11 mouse cellular contexts compared by ENCODE assay signal in genomic region chr2:156870519-156870918, GRCm38 (mm10). TPM values are rescaled to one million over a fixed set of nuclear protein-coding genes. Genes with fewer than 3 reads are reported as not detected.
DNase-seq lines count a peak whose midpoint lies in the region; ATAC-seq and TF ChIP-seq lines count a peak whose summit lies in the region.
"Had no signal": no experiment of that assay in that cellular context is flagged by ENCODE, and none has a peak within 500 bp of the region (broad histone marks: within the 10 kb centered on the region; RNA-seq: fewer than 3 reads in every experiment).

No protein-coding gene starts in this region.

- TF ChIP-seq CTCF in liver, postnatal 0 days (IDR thresholded peaks at IDR 0.05; ENCODE audit: low read depth) = no peak
- TF ChIP-seq CTCF in left cerebral cortex, adult 2 months (IDR thresholded peaks at IDR 0.05) = no peak

- H3K4me3 ChIP-seq in liver, embryonic 11.5 days (ENCODE audit: low read depth, low read length) = no peak overlapping the region
- no peak overlapping the region for H3K4me3 ChIP-seq in liver, postnatal 0 days (ENCODE audit: low read depth, low read length)
- no peak overlapping the region for H3K4me3 ChIP-seq in left cerebral cortex, adult 2 months
- H3K4me3 ChIP-seq: myocyte had no signal

- WGBS in liver, embryonic 11.5 days = 70% methylated on average over 6 of the region's 6 CpGs
- 36% methylated on average over 6 of the region's 6 CpGs for WGBS in liver, postnatal 0 days (ENCODE audit: insufficient replicate concordance)

- intact Hi-C loops in gastrocnemius, postnatal 36 days (cut with DNase I) = loop anchor here (5.0 kb wide), 1 partner anchor 227 kb away; no protein-coding TSS in a partner anchor
- intact Hi-C loops in left cerebral cortex, adult 2 months (cut with DNase I) = no loop called here

- H3K27me3 ChIP-seq in liver, embryonic 11.5 days (replicated peaks; ENCODE audit: control insufficient read depth, insufficient read depth, low read length) = no peaks in the 10 kb centered on the region
- no peaks in the 10 kb centered on the region for H3K27me3 ChIP-seq in liver, postnatal 0 days (ENCODE audit: insufficient read depth, low read length)

- H3K4me1 ChIP-seq in liver, embryonic 11.5 days (replicated peaks; ENCODE audit: control insufficient read depth, insufficient read depth, low read length) = peaks cover 18% of the 10 kb centered on the region
- peaks cover 13% of the 10 kb centered on the region for H3K4me1 ChIP-seq in liver, postnatal 0 days (ENCODE audit: insufficient read depth)

- no peak for ATAC-seq in liver, embryonic 11.5 days (replicated peaks; ENCODE audit: low FRiP score)
- no peak for ATAC-seq in liver, postnatal 0 days
- ATAC-seq: forebrain, postnatal 0 days had no signal

- no peak overlapping the region for H3K4me2 ChIP-seq in liver, embryonic 11.5 days
- H3K4me2 ChIP-seq in liver, postnatal 0 days (ENCODE audit: low read depth, low read length) = no peak overlapping the region

- H3K36me3 ChIP-seq in liver, embryonic 11.5 days (ENCODE audit: control insufficient read depth, insufficient read depth, low read length) = peaks cover 58% of the 10 kb centered on the region
- peaks cover 96% of the 10 kb centered on the region for H3K36me3 ChIP-seq in liver, postnatal 0 days (replicated peaks; ENCODE audit: insufficient read depth, low read length)

- H3K9me3 ChIP-seq in liver, embryonic 11.5 days (ENCODE audit: control insufficient read depth, low read length) = no peaks in the 10 kb centered on the region
- H3K9me3 ChIP-seq in liver, postnatal 0 days (ENCODE audit: low read length) = no peaks in the 10 kb centered on the region

- TF ChIP-seq EP300 in liver, postnatal 0 days (IDR thresholded peaks at IDR 0.05; ENCODE audit: low read depth) = no peak

- H3K27ac ChIP-seq in liver, embryonic 11.5 days (ENCODE audit: low read depth, low read length) = no peak overlapping the region
- H3K27ac ChIP-seq in liver, postnatal 0 days (ENCODE audit: low read depth) = no peak overlapping the region
- no peak overlapping the region for H3K27ac ChIP-seq in left cerebral cortex, adult 2 months
- H3K27ac ChIP-seq: liver, embryonic 14.5 days had no signal

- DNase-seq in cerebellum, adult 11-12 months = peak; percentile 58
- no peak for DNase-seq in cerebellum, adult 18-20 months
- peak; percentile 27 for DNase-seq in liver
- no peak for DNase-seq in liver, embryonic 11.5 days (ENCODE audit: low spot score)
- peak; percentile 23 to 37 for DNase-seq in gastrocnemius, postnatal 36 days
- peak; percentile 39 for DNase-seq in liver, postnatal 0 days
- DNase-seq in left cerebral cortex, adult 2 months (ENCODE audit: extremely low spot score in 1 of 2, low spot score in 2 of 2) = no peak
- DNase-seq in right cerebral cortex, postnatal 25 days = no peak
- DNase-seq: forebrain, postnatal 0 days had no signal

- H3K9ac ChIP-seq in liver, embryonic 11.5 days (ENCODE audit: low read depth, low read length) = no peak overlapping the region
- no peak overlapping the region for H3K9ac ChIP-seq in liver, postnatal 0 days (replicated peaks)
- H3K9ac ChIP-seq: forebrain, postnatal 0 days; liver, embryonic 14.5 days had no signal

RNA-seq across cellular contexts. Expression of gene Rab5if, which starts 7.6 kb away (rescaled TPM):
- polyA plus RNA-seq in liver, embryonic 11.5 days (2014; fragmentation: Nextera tagmentation; extraction: Ambion mirVana) = 247 and 278 TPM in 2 replicates
- 10 to 100 TPM; 79.3 to 85.6 TPM for total RNA-seq in gastrocnemius, postnatal 36 days (2021)
- 190 and 216 TPM in 2 replicates for polyA plus RNA-seq in liver, postnatal 0 days (2015; fragmentation: Nextera tagmentation; extraction: Ambion mirVana)
- total RNA-seq in left cerebral cortex, adult 2 months (2021) = 10 to 100 TPM; 87.1 to 94.4 TPM

RNA-seq across cellular contexts. Expression of gene 4930518I15Rik, which starts 12.8 kb away (rescaled TPM):
- 3.6 and 5.1 TPM in 2 replicates for polyA plus RNA-seq in liver, embryonic 11.5 days (2014; fragmentation: Nextera tagmentation; extraction: Ambion mirVana)
- under 1 TPM; 0.25 to 0.64 TPM for total RNA-seq in gastrocnemius, postnatal 36 days (2021)
- polyA plus RNA-seq in liver, postnatal 0 days (2015; fragmentation: Nextera tagmentation; extraction: Ambion mirVana) = 1.2 and 1.8 TPM in 2 replicates
- 1 to 10 TPM; 2.8 TPM for total RNA-seq in left cerebral cortex, adult 2 months (2021)

RNA-seq across cellular contexts. Expression of gene Sla2, which starts 16.5 kb away (rescaled TPM):
- 11.6 and 11.9 TPM in 2 replicates for polyA plus RNA-seq in liver, embryonic 11.5 days (2014; fragmentation: Nextera tagmentation; extraction: Ambion mirVana)
- total RNA-seq in gastrocnemius, postnatal 36 days (2021) = under 1 TPM in 1 of 2 experiments, not detected in 1; 0.26 TPM
- 1.8 and 2.4 TPM in 2 replicates for polyA plus RNA-seq in liver, postnatal 0 days (2015; fragmentation: Nextera tagmentation; extraction: Ambion mirVana)
- under 1 TPM; 0.41 to 0.51 TPM for total RNA-seq in left cerebral cortex, adult 2 months (2021)
- total RNA-seq: forebrain, postnatal 0 days had no signal

RNA-seq across cellular contexts. Expression of gene Tgif2, which starts 30.7 kb away (rescaled TPM):
- polyA plus RNA-seq in liver, embryonic 11.5 days (2014; fragmentation: Nextera tagmentation; extraction: Ambion mirVana) = 33.3 and 40.0 TPM in 2 replicates
- total RNA-seq in gastrocnemius, postnatal 36 days (2021) = under 1 TPM; 0.32 to 0.51 TPM
- 4.9 and 5.1 TPM in 2 replicates for polyA plus RNA-seq in liver, postnatal 0 days (2015; fragmentation: Nextera tagmentation; extraction: Ambion mirVana)
- under 1 TPM; 0.68 to 0.89 TPM for total RNA-seq in left cerebral cortex, adult 2 months (2021)

Comparison
In these comparisons a context has a peak if more than half of its experiments do, and no peak if none do; other contexts are left out.
1. DNase-seq: peak in cerebellum, adult 11-12 months (single experiment), liver (single experiment), gastrocnemius, postnatal 36 days (2 of 2) and liver, postnatal 0 days (single experiment); none in cerebellum, adult 18-20 months (0 of 2), liver, embryonic 11.5 days (single experiment), left cerebral cortex, adult 2 months (0 of 2) and right cerebral cortex, postnatal 25 days (single experiment).